Mouse (Mus musculus) heart, postnatal 0 days (tissue): ENCODE data around the gene Gpr171. TPM values are rescaled to one million over a fixed set of nuclear protein-coding genes. Genes with fewer than 3 reads are reported as not detected.
"Not testable (repeated sequence)": the region's sequence is repeated elsewhere in the genome, so short reads cannot be mapped to it uniquely, and the experiment has no call there.

ENCODE experiments used
- ATAC-seq: fragments of 200-750 bp; cut with Nextera tagmentation; 2 replicates; pipeline ENCODE4 v1.8.0; 2017; ENCODE audit warnings: low read depth, moderate number of reproducible peaks, moderate library complexity; ENCODE audit not compliant: insufficient read depth
- DNase-seq: peaks from one replicate; pipeline ENCODE4 v3.0.0-alpha.2; 2016; ENCODE audit warnings: low spot score
- H3K27ac ChIP-seq: fragments of 300-500 bp; sonication (generic); 2 replicates; pipeline ENCODE4 v1.5.1; 2014; ENCODE audit warnings: low read depth, mild to moderate bottlenecking
- H3K27me3 ChIP-seq: fragments of 300-500 bp; sonication (generic); 2 replicates; pipeline ENCODE4 v1.6.1; 2014; ENCODE audit warnings: low read length, mixed read lengths; ENCODE audit not compliant: control insufficient read depth, insufficient read depth
- H3K36me3 ChIP-seq: fragments of 300-500 bp; sonication (generic); replicated peaks from 2 replicates; pipeline ENCODE4 v1.6.1; 2014; ENCODE audit warnings: low read length, mixed read lengths; ENCODE audit not compliant: control insufficient read depth, insufficient read depth
- H3K4me1 ChIP-seq: fragments of 300-500 bp; sonication (generic); 2 replicates; pipeline ENCODE4 v1.6.1; 2014; ENCODE audit warnings: antibody characterized with exemption; ENCODE audit not compliant: control insufficient read depth, insufficient read depth
- H3K4me2 ChIP-seq: fragments of 300-500 bp; sonication (generic); 2 replicates; pipeline ENCODE4 v1.6.1; 2014; ENCODE audit warnings: low read depth, mild to moderate bottlenecking, low read length, moderate library complexity
- H3K4me3 ChIP-seq: fragments of 300-500 bp; sonication (generic); 2 replicates; pipeline ENCODE4 v1.5.1; 2014; ENCODE audit warnings: low read depth, low read length
- H3K9ac ChIP-seq: fragments of 300-500 bp; sonication (generic); replicated peaks from 2 replicates; pipeline ENCODE4 v1.6.1; 2014; ENCODE audit warnings: low read depth, low read length, mixed read lengths
- H3K9me3 ChIP-seq: fragments of 300-500 bp; sonication (generic); replicated peaks from 2 replicates; pipeline ENCODE4 v1.6.1; 2016; ENCODE audit warnings: low read length; ENCODE audit not compliant: control insufficient read depth
- CTCF ChIP-seq: IDR thresholded peaks from 2 replicates; pipeline ENCODE4 v1.5.1; 2016; ENCODE audit warnings: antibody characterized with exemption, control low read depth, low read depth
- EP300 ChIP-seq: IDR thresholded peaks from 2 replicates; pipeline ENCODE4 v1.6.1; 2016; ENCODE audit warnings: antibody characterized with exemption, low read depth
- WGBS: fragments of 180-500 bp; shearing (Covaris S2); extraction: QIAGEN DNeasy Blood & Tissue Kit; methylation state at CpG from one replicate; pipeline ENCODE4 v1.1.7; 2014; 5-methylcytosine and 5-hydroxymethylcytosine counted together
- polyA plus RNA-seq: library from polyadenylated mRNA; unstranded; fragments of >200 nt; fragmentation: Nextera tagmentation; extraction: Ambion mirVana; gene quantifications from 2 replicates; pipeline ENCODE4 v1.2.1, GENCODE M21; 2015
- total RNA-seq: library from RNA; depleted of rRNA; stranded (reverse); fragments of >200 nt; gene quantifications from 2 replicates; pipeline ENCODE4 v1.2.3, GENCODE M21; 2014; ENCODE audit warnings: low replicate concordance

Gene Gpr171
- total and polyA plus RNA-seq, 2 experiments from 2014 or later, result 0.29 TPM; not detected in 1

DNA sequence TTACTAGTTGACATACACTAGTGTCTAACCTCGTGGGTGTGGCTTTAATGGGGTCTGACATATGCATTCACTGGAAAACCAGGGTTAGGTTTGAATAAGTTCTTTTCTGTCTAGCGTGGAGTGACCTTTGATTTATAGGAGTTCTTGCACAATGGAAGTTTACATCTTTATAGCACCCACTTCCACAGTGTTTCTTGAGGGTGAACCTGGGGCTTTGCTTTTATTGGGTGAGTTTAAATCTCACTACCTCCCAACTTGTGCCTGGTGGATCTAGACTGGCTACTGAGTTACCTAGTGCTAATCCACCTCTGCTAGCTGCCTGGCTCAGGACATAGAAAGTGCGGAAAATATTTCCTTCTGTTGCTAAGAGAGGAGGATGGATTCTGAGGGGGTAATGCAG, 10.3 kb upstream of the Gpr171 start:
- Histone ChIP-seq H3K27me3 (no peaks in the 10 kb centered on the region), H3K27ac (no peak overlapping the region), H3K4me2 (no peak overlapping the region), H3K9ac (no peak overlapping the region), H3K4me1 (peaks cover 14% of the 10 kb centered on the region; the same call in 1 of the 2 replicates), H3K36me3 (no peaks in the 10 kb centered on the region), H3K9me3 (no peaks in the 10 kb centered on the region), H3K4me3 (no peak overlapping the region)
- no peak for DNase-seq
- ATAC-seq, result no peak
- WGBS, result 84% methylated on average over 3 of the region's 3 CpGs
- TF ChIP-seq EP300 (no peak), CTCF (no peak)

DNA sequence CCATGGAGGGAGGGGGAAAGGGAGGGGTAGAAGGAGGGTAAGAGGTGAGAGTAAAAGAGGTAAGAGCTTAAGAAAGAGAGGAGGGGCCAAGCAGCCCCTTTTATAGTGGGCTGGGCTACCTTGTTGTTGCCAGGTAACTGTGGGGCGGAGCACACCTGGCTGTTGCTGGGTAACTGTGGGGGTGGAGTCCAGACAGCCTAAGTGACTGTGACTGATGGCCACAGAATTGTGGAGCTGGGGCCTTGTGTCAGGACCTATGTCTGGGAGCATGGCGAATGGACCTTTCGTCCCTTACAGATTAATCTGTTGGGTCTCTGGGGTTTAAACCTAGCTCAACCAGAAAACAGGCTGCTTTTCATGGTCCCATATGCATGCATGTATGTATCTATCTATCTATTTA, 8.2 kb upstream of the Gpr171 start:
- not testable (repeated sequence) for H3K4me3 ChIP-seq, DNase-seq, H3K4me2 ChIP-seq, ATAC-seq, H3K27ac ChIP-seq, H3K36me3 ChIP-seq, H3K9ac ChIP-seq, H3K9me3 ChIP-seq, H3K27me3 ChIP-seq
- H3K4me1 ChIP-seq, result peaks cover 14% of the 10 kb centered on the region; the same call in 1 of the 2 replicates
- 93% methylated on average over 3 of the region's 3 CpGs for WGBS

GRCm38 (mm10) chr3:59107439-59107838, 5.8 kb upstream of the Gpr171 start:
- no peak overlapping the region for H3K9ac ChIP-seq
- ATAC-seq, result no peak
- DNase-seq, result no peak
- no peaks in the 10 kb centered on the region for H3K9me3 ChIP-seq
- no peak overlapping the region for H3K27ac ChIP-seq
- no peaks in the 10 kb centered on the region for H3K36me3 ChIP-seq
- H3K4me2 ChIP-seq, result no peak overlapping the region
- no peaks in the 10 kb centered on the region for H3K27me3 ChIP-seq
- WGBS, result 89% methylated on average over 4 of the region's 4 CpGs
- peaks cover 8% of the 10 kb centered on the region; the same call in 1 of the 2 replicates for H3K4me1 ChIP-seq
- TF ChIP-seq EP300, result no peak
- no peak for TF ChIP-seq CTCF
- H3K4me3 ChIP-seq, result no peak overlapping the region

DNA sequence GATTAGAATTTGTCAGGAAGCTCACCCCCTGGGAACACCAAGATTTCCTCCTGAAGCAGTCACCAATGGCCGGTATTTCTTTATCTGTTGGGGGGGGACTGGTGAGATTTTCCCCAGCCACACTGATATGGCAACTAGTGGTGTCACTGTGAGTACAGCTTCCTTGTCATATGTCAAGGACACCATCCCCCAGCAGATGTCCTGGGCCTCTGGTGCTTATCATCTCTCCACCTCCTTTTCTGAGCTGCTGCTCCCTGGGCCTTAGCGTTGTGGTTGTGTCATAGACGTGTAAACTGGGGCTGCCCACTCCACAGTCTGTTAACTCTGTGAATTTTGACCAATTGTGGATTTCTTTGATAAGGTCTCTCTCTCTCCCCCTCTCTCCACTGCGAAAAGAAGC, 2.8 kb upstream of the Gpr171 start:
- Histone ChIP-seq H3K36me3 (no peaks in the 10 kb centered on the region), H3K4me3 (no peak overlapping the region), H3K9me3 (no peaks in the 10 kb centered on the region), H3K9ac (no peak overlapping the region), H3K27ac (no peak overlapping the region), H3K4me2 (no peak overlapping the region), H3K27me3 (no peaks in the 10 kb centered on the region), H3K4me1 (peaks cover 8% of the 10 kb centered on the region)
- ATAC-seq (no peak; the same call in 1 of the 2 replicates), DNase-seq (no peak)
- WGBS, result 23% methylated on average over 4 of the region's 4 CpGs
- TF ChIP-seq EP300 (no peak), CTCF (no peak)

- no peak overlapping the region for H3K4me2 ChIP-seq
- no peaks in the 10 kb centered on the region for H3K9me3 ChIP-seq
- H3K27me3 ChIP-seq, result no peaks in the 10 kb centered on the region
- no peak overlapping the region for H3K4me3 ChIP-seq
- DNase-seq, result no peak
- no peak for ATAC-seq
- H3K9ac ChIP-seq, result no peak overlapping the region
- no peak overlapping the region for H3K27ac ChIP-seq
- peaks cover 8% of the 10 kb centered on the region for H3K4me1 ChIP-seq
- 91% methylated on average over 2 of the region's 2 CpGs for WGBS
- no peak for TF ChIP-seq EP300
- no peak for TF ChIP-seq CTCF
- no peaks in the 10 kb centered on the region for H3K36me3 ChIP-seq
Observed at GRCm38 (mm10) chr3:59102146-59102545, 525 bp upstream of the Gpr171 start.

- DNase-seq (no peak), ATAC-seq (no peak)
- Histone ChIP-seq H3K9ac (no peak overlapping the region), H3K36me3 (no peaks in the 10 kb centered on the region), H3K9me3 (no peaks in the 10 kb centered on the region), H3K27ac (no peak overlapping the region), H3K27me3 (no peaks in the 10 kb centered on the region), H3K4me1 (no peaks in the 10 kb centered on the region; the same call in 1 of the 2 replicates), H3K4me3 (no peak overlapping the region), H3K4me2 (no peak overlapping the region)
- TF ChIP-seq EP300, result no peak
- TF ChIP-seq CTCF, result no peak
- WGBS, result 75% methylated on average over 10 of the region's 10 CpGs
Observed at GRCm38 (mm10) chr3:59098540-59098939, 3.1 kb downstream of the Gpr171 start.
